Mouse (Mus musculus) mesoderm, embryonic 11.5 days (tissue): ENCODE results near the gene Ptms.

Experiments used
- DNase-seq: peaks from one replicate; pipeline ENCODE4 v3.0.0-alpha.2; 2012; ENCODE audit warnings: low read depth, low spot score

The Ptms gene

GRCm38 (mm10) chr6:124930231-124930630, 10.3 kb upstream of the Ptms start:
- DNase-seq: no peak

GRCm38 (mm10) chr6:124925941-124926340, 6.0 kb upstream of the Ptms start:
- no peak for DNase-seq

- no peak for DNase-seq
Observed at GRCm38 (mm10) chr6:124925173-124925793, 5.4 kb upstream of the Ptms start.

GRCm38 (mm10) chr6:124921539-124921938, 1.6 kb upstream of the Ptms start:
- DNase-seq: no peak

GRCm38 (mm10) chr6:124920318-124921085, 599 bp upstream of the Ptms start:
- DNase-seq: no peak

- no peak for DNase-seq
Observed at GRCm38 (mm10) chr6:124918890-124919627, 844 bp downstream of the Ptms start.

GRCm38 (mm10) chr6:124918331-124918690, 1.6 kb downstream of the Ptms start:
- DNase-seq: no peak

- peak; percentile 93 for DNase-seq
Observed at GRCm38 (mm10) chr6:124917518-124918330, 2.2 kb downstream of the Ptms start.

GRCm38 (mm10) chr6:124916695-124917517, 3.0 kb downstream of the Ptms start:
- peak; percentile 85 for DNase-seq

- no peak for DNase-seq
Observed at GRCm38 (mm10) chr6:124915942-124916694, 3.8 kb downstream of the Ptms start.

- DNase-seq: no peak
Observed at GRCm38 (mm10) chr6:124915160-124915941, 4.6 kb downstream of the Ptms start.

GRCm38 (mm10) chr6:124914511-124914910, 5.4 kb downstream of the Ptms start:
- DNase-seq: no peak

- DNase-seq: no peak
Observed at GRCm38 (mm10) chr6:124913721-124914285, 6.1 kb downstream of the Ptms start.

- DNase-seq: no peak
Observed at GRCm38 (mm10) chr6:124913214-124913613, 6.7 kb downstream of the Ptms start.

GRCm38 (mm10) chr6:124911533-124912218, 8.2 kb downstream of the Ptms start, which contains the start of gene Lag3:
Lag3 (minus strand) TSS chr6:124911705.
- no peak for DNase-seq

GRCm38 (mm10) chr6:124910032-124910431, 9.9 kb downstream of the Ptms start:
- no peak for DNase-seq

GRCm38 (mm10) chr6:124907767-124908166, 12.1 kb downstream of the Ptms start:
- DNase-seq: no peak
